Mouse (Mus musculus) G1E (cell line): ENCODE data around the gene Abcc3. TPM values are rescaled to one million over a fixed set of nuclear protein-coding genes. Genes with fewer than 3 reads are reported as not detected.

Source experiments
- ATAC-seq: 2 replicates; pipeline ENCODE4 v1.8.0; 2016; ENCODE audit warnings: mild to moderate bottlenecking; ENCODE audit not compliant: insufficient number of reproducible peaks, poor library complexity, low FRiP score, severe bottlenecking; ENCODE audit errors: extremely low read depth
- DNase-seq: peaks from one replicate; pipeline ENCODE4 v3.0.0; 2012; ENCODE audit warnings: low spot score
- H3K27me3 ChIP-seq: 2 replicates; pipeline ENCODE4 v1.6.1; 2012; ENCODE audit warnings: mild to moderate bottlenecking, low read length, inconsistent platforms; ENCODE audit not compliant: insufficient read depth
- H3K36me3 ChIP-seq: replicated peaks from 2 replicates; pipeline ENCODE3; 2012; ENCODE audit warnings: mild to moderate bottlenecking, inconsistent platforms
- H3K4me1 ChIP-seq: 2 replicates; pipeline ENCODE4 v1.6.1; 2012; ENCODE audit warnings: low read depth, low read length, inconsistent platforms, mixed read lengths; ENCODE audit not compliant: insufficient read depth
- H3K4me3 ChIP-seq: 2 replicates; pipeline ENCODE4 v1.5.1; 2012; ENCODE audit warnings: low read depth, mild to moderate bottlenecking, inconsistent platforms, low read length, moderate library complexity, mixed read lengths
- H3K9me3 ChIP-seq: replicated peaks from 2 replicates; pipeline ENCODE4 v1.6.1; 2012; ENCODE audit warnings: inconsistent platforms
- CTCF ChIP-seq: IDR thresholded peaks from 2 replicates; pipeline ENCODE4 v1.5.1; 2012; ENCODE audit warnings: low read depth, low read length, inconsistent platforms, mixed read lengths
- GATA1 ChIP-seq: IDR thresholded peaks from 2 replicates; pipeline ENCODE4 v1.6.1; 2012; ENCODE audit warnings: borderline replicate concordance, low read length, inconsistent platforms, mixed read lengths
- GATA2 ChIP-seq: IDR thresholded peaks from 2 replicates; pipeline ENCODE4 v1.6.1; 2012; ENCODE audit warnings: low read depth, low read length, inconsistent platforms, borderline replicate concordance
- POLR2AphosphoS5 ChIP-seq: IDR thresholded peaks from 2 replicates; pipeline ENCODE4 v1.6.1; 2012; ENCODE audit warnings: low read depth, low read length, inconsistent platforms; ENCODE audit not compliant: insufficient replicate concordance
- TAL1 ChIP-seq: conservative IDR thresholded peaks from 2 replicates; pipeline ENCODE4 v1.6.1; 2012; ENCODE audit warnings: low read depth, low read length, inconsistent platforms, mixed read lengths
- polyA plus RNA-seq: library from polyadenylated mRNA; stranded (reverse); fragments of >175 nt; gene quantifications from 2 replicates; pipeline ENCODE4 v1.2.3, GENCODE M21; 2012
- total RNA-seq, 2 experiments: library from RNA; stranded (forward) in 1 of 2; stranded (reverse) in 1 of 2; fragments of 200-1000 nt in 1 of 2; fragments of >200 nt in 1 of 2; fragmentation: Nextera tagmentation in 1 of 2; gene quantifications; 2 replicates each; pipeline ENCODE4 v1.2.3; 2014 to 2017

Abcc3 gene
- total and polyA plus RNA-seq, 3 experiments, result 0.27 TPM; not detected in 2

- no peak for DNase-seq
- H3K9me3 ChIP-seq, result no peaks in the 10 kb centered on the region
- no peaks in the 10 kb centered on the region; the same call in 1 of the 2 replicates for H3K4me1 ChIP-seq
- no peak for ATAC-seq
- TF ChIP-seq TAL1 (no peak), GATA1 (no peak), CTCF (no peak), POLR2AphosphoS5 (no peak), GATA2 (no peak)
- no peak overlapping the region for H3K4me3 ChIP-seq
- peaks cover 23% of the 10 kb centered on the region for H3K27me3 ChIP-seq
- H3K36me3 ChIP-seq, result no peaks in the 10 kb centered on the region
These were observed 27.5 kb downstream of the Abcc3 start for GRCm38 (mm10) chr11:94365340-94365739.

- Histone ChIP-seq H3K27me3 (peaks cover 30% of the 10 kb centered on the region), H3K36me3 (no peaks in the 10 kb centered on the region), H3K9me3 (no peaks in the 10 kb centered on the region), H3K4me1 (no peaks in the 10 kb centered on the region; the same call in 1 of the 2 replicates), H3K4me3 (no peak overlapping the region)
- no peak for DNase-seq
- no peak for ATAC-seq
- TF ChIP-seq TAL1 (no peak), CTCF (no peak), POLR2AphosphoS5 (no peak), GATA2 (no peak), GATA1 (no peak)
These were observed 29.1 kb downstream of the Abcc3 start for GRCm38 (mm10) chr11:94363690-94364089.

DNA sequence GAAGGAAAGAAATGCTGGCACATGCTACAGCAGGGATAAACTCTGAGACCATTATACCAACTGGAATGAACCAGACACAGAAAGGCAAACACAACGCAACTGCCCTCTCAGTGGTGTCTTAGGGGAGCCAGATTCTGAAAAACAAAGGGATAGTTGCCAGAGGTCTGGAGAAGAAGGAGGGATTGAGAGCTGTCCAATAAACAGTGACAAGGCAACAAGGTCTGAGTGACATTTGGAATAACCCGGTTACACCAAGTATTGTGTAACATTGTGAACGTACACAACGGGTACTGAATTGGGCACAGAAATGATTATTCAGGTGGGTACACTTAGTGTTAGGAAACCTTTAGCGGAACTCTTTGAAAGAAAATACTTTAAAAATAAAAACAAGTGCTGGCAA is 30.7 kb downstream of the Abcc3 start:
- ATAC-seq, result no peak
- TF ChIP-seq GATA1 (no peak), POLR2AphosphoS5 (no peak), TAL1 (no peak), CTCF (no peak)
- no peaks in the 10 kb centered on the region; the same call in 1 of the 2 replicates for H3K4me1 ChIP-seq
- no peaks in the 10 kb centered on the region for H3K9me3 ChIP-seq
- no peaks in the 10 kb centered on the region for H3K36me3 ChIP-seq
- DNase-seq, result no peak
- peaks cover 30% of the 10 kb centered on the region for H3K27me3 ChIP-seq
- H3K4me3 ChIP-seq, result no peak overlapping the region

- ATAC-seq (no peak), DNase-seq (no peak)
- TF ChIP-seq CTCF, result no peak
- no peak for TF ChIP-seq GATA1
- TF ChIP-seq GATA2, result no peak
- no peak for TF ChIP-seq POLR2AphosphoS5
- no peak for TF ChIP-seq TAL1
- Histone ChIP-seq H3K4me1 (no peaks in the 10 kb centered on the region; the same call in 1 of the 2 replicates), H3K9me3 (no peaks in the 10 kb centered on the region), H3K4me3 (no peak overlapping the region), H3K27me3 (peaks cover 34% of the 10 kb centered on the region), H3K36me3 (no peaks in the 10 kb centered on the region)
These were observed 31.5 kb downstream of the Abcc3 start for GRCm38 (mm10) chr11:94361166-94361870.

DNA sequence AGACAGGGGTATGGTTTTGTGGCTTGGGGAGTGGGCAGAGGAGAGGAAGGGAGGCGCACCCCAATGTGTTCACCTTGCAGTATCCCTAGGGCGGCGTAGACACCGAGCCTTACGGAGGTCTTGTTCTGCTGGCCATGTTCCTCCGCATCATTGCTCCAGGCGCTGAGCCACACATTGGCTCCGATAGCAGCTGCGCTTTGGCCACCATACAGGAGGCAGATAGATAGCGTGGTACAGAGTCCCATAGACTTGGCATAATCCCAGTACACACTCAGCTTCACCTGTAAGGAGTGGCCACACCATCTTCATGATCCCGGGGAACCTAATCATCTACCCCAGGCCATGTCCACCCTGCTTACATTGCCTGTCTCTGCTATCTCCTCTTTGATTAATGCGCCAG is 33.6 kb downstream of the Abcc3 start:
- no peak overlapping the region for H3K4me3 ChIP-seq
- no peaks in the 10 kb centered on the region; the same call in 1 of the 2 replicates for H3K4me1 ChIP-seq
- H3K9me3 ChIP-seq, result no peaks in the 10 kb centered on the region
- peaks cover 32% of the 10 kb centered on the region for H3K27me3 ChIP-seq
- TF ChIP-seq GATA1, result no peak
- TF ChIP-seq CTCF, result no peak
- TF ChIP-seq POLR2AphosphoS5, result no peak
- no peak for TF ChIP-seq GATA2
- TF ChIP-seq TAL1, result no peak
- ATAC-seq (no peak), DNase-seq (no peak)
- no peaks in the 10 kb centered on the region for H3K36me3 ChIP-seq

GRCm38 (mm10) chr11:94355521-94356217 is 37.1 kb downstream of the Abcc3 start:
- Histone ChIP-seq H3K36me3 (no peaks in the 10 kb centered on the region), H3K4me1 (no peaks in the 10 kb centered on the region; the same call in 1 of the 2 replicates), H3K9me3 (no peaks in the 10 kb centered on the region), H3K27me3 (peaks cover 35% of the 10 kb centered on the region), H3K4me3 (no peak overlapping the region)
- ATAC-seq (no peak), DNase-seq (no peak)
- no peak for TF ChIP-seq POLR2AphosphoS5
- TF ChIP-seq CTCF, result no peak
- no peak for TF ChIP-seq GATA1
- TF ChIP-seq GATA2, result no peak
- TF ChIP-seq TAL1, result no peak
